Mouse (Mus musculus) embryonic facial prominence, embryonic 14.5 days (tissue): ENCODE results near the gene Mipep. TPM values are rescaled to one million over a fixed set of nuclear protein-coding genes. Genes with fewer than 3 reads are reported as not detected.

Experiments used
- ATAC-seq: fragments of 200-750 bp; cut with Nextera tagmentation; 2 replicates; pipeline ENCODE4 v1.8.0; 2017; ENCODE audit warnings: low read depth, moderate number of reproducible peaks, moderate TSS enrichment
- DNase-seq: peaks from one replicate; pipeline ENCODE4 v3.0.0-alpha.2; 2015; ENCODE audit warnings: low spot score
- H3K27ac ChIP-seq: fragments of 300-500 bp; sonication (generic); replicated peaks from 2 replicates; pipeline ENCODE4 v1.5.1; 2014; ENCODE audit warnings: low read depth, mild to moderate bottlenecking, low read length, moderate library complexity
- H3K27me3 ChIP-seq: fragments of 300-500 bp; sonication (generic); replicated peaks from 2 replicates; pipeline ENCODE4 v1.6.1; 2014; ENCODE audit warnings: low read length; ENCODE audit not compliant: control insufficient read depth, insufficient read depth
- H3K36me3 ChIP-seq: fragments of 300-500 bp; sonication (generic); 2 replicates; pipeline ENCODE4 v1.6.1; 2014; ENCODE audit warnings: low read length, mixed read lengths; ENCODE audit not compliant: control insufficient read depth, insufficient read depth
- H3K4me1 ChIP-seq: fragments of 300-500 bp; sonication (generic); 2 replicates; pipeline ENCODE4 v1.6.1; 2014; ENCODE audit warnings: antibody characterized with exemption, low read length; ENCODE audit not compliant: control insufficient read depth, insufficient read depth
- H3K4me2 ChIP-seq: fragments of 300-500 bp; sonication (generic); 2 replicates; pipeline ENCODE4 v1.6.1; 2014; ENCODE audit warnings: low read depth, mild to moderate bottlenecking, low read length, moderate library complexity, mixed read lengths
- H3K4me3 ChIP-seq: fragments of 300-500 bp; sonication (generic); 2 replicates; pipeline ENCODE4 v1.5.1; 2014; ENCODE audit warnings: low read depth, mild to moderate bottlenecking, low read length
- H3K9ac ChIP-seq: fragments of 300-500 bp; sonication (generic); 2 replicates; pipeline ENCODE4 v1.6.1; 2014; ENCODE audit warnings: low read depth, mild to moderate bottlenecking, low read length, moderate library complexity, mixed read lengths
- H3K9me3 ChIP-seq: fragments of 300-500 bp; sonication (generic); 2 replicates; pipeline ENCODE4 v1.6.1; 2016; ENCODE audit warnings: low read length; ENCODE audit not compliant: control insufficient read depth
- WGBS: fragments of 180-500 bp; shearing (Covaris S2); extraction: QIAGEN DNeasy Blood & Tissue Kit; methylation state at CpG from one replicate; pipeline ENCODE4 v1.1.7; 2014; 5-methylcytosine and 5-hydroxymethylcytosine counted together
- polyA plus RNA-seq: library from polyadenylated mRNA; unstranded; fragments of >200 nt; fragmentation: Nextera tagmentation; extraction: Ambion mirVana; gene quantifications from 2 replicates; pipeline ENCODE4 v1.2.1, GENCODE M21; 2014

Gene Mipep
- polyA plus RNA-seq, 1 experiment from 2014 or later: 23.5 TPM

GRCm38 (mm10) chr14:60799762-60800728 is 15.7 kb downstream of the Mipep start:
- Histone ChIP-seq H3K9me3 (no peaks in the 10 kb centered on the region), H3K4me1 (no peaks in the 10 kb centered on the region), H3K4me2 (no peak overlapping the region), H3K27ac (no peak overlapping the region), H3K27me3 (no peaks in the 10 kb centered on the region), H3K36me3 (peaks cover 41% of the 10 kb centered on the region), H3K4me3 (no peak overlapping the region), H3K9ac (no peak overlapping the region)
- DNase-seq: peak; percentile 93
- no peak for ATAC-seq
- 43% methylated on average over 9 of the region's 9 CpGs for WGBS

GRCm38 (mm10) chr14:60802026-60802425 is 17.7 kb downstream of the Mipep start:
- Histone ChIP-seq H3K4me2 (no peak overlapping the region), H3K4me3 (no peak overlapping the region), H3K27me3 (no peaks in the 10 kb centered on the region), H3K9me3 (no peaks in the 10 kb centered on the region), H3K36me3 (peaks cover 32% of the 10 kb centered on the region), H3K27ac (no peak overlapping the region), H3K4me1 (peaks cover 4% of the 10 kb centered on the region), H3K9ac (no peak overlapping the region)
- WGBS: 90% methylated on average over 13 of the region's 13 CpGs
- DNase-seq: no peak
- no peak for ATAC-seq

- H3K4me3 ChIP-seq: no peak overlapping the region
- DNase-seq (no peak), ATAC-seq (no peak)
- H3K4me2 ChIP-seq: no peak overlapping the region
- WGBS: 77% methylated on average over 9 of the region's 9 CpGs
- peaks cover 32% of the 10 kb centered on the region for H3K36me3 ChIP-seq
- H3K27ac ChIP-seq: no peak overlapping the region
- H3K9me3 ChIP-seq: no peaks in the 10 kb centered on the region
- peaks cover 10% of the 10 kb centered on the region for H3K4me1 ChIP-seq
- no peak overlapping the region for H3K9ac ChIP-seq
- no peaks in the 10 kb centered on the region for H3K27me3 ChIP-seq
These were observed 20.6 kb downstream of the Mipep start for GRCm38 (mm10) chr14:60804978-60805377.

- no peak for DNase-seq
- no peak overlapping the region for H3K4me3 ChIP-seq
- no peak overlapping the region for H3K4me2 ChIP-seq
- H3K9ac ChIP-seq: 0 out of 2 replicates have a peak overlapping the region, but pooled peaks have one; percentile 22
- WGBS: 94% methylated on average over 1 of the region's 1 CpGs
- H3K27ac ChIP-seq: 0 out of 2 replicates have a peak overlapping the region, but pooled peaks have one; percentile 72
- no peaks in the 10 kb centered on the region for H3K9me3 ChIP-seq
- peaks cover 10% of the 10 kb centered on the region for H3K4me1 ChIP-seq
- ATAC-seq: no peak
- H3K27me3 ChIP-seq: no peaks in the 10 kb centered on the region
- peaks cover 37% of the 10 kb centered on the region for H3K36me3 ChIP-seq
These were observed 21.5 kb downstream of the Mipep start for GRCm38 (mm10) chr14:60805871-60806270.

- Histone ChIP-seq H3K4me3 (no peak overlapping the region), H3K4me1 (peaks cover 10% of the 10 kb centered on the region), H3K27me3 (no peaks in the 10 kb centered on the region), H3K9me3 (no peaks in the 10 kb centered on the region), H3K27ac (peak overlapping the region; percentile 67), H3K4me2 (peak overlapping the region; percentile 12; the same call in 1 of the 2 replicates), H3K36me3 (peaks cover 36% of the 10 kb centered on the region), H3K9ac (no peak overlapping the region)
- peak; percentile 87 for DNase-seq
- 23% methylated on average over 11 of the region's 11 CpGs for WGBS
- ATAC-seq: peak; percentile 84
These were observed 22.5 kb downstream of the Mipep start for GRCm38 (mm10) chr14:60806891-60807344.

GRCm38 (mm10) chr14:60809881-60810280 is 25.5 kb downstream of the Mipep start:
- peaks cover 10% of the 10 kb centered on the region for H3K4me1 ChIP-seq
- H3K27me3 ChIP-seq: no peaks in the 10 kb centered on the region

GRCm38 (mm10) chr14:60811547-60811946 is 27.2 kb downstream of the Mipep start:
- H3K4me2 ChIP-seq: no peak overlapping the region
- WGBS: 92% methylated on average over 4 of the region's 4 CpGs

More at GRCm38 (mm10) chr14:60809881-60810280, 25.5 kb downstream of the Mipep start:
- Histone ChIP-seq H3K27ac (no peak overlapping the region), H3K4me3 (no peak overlapping the region), H3K9ac (no peak overlapping the region), H3K4me2 (no peak overlapping the region), H3K9me3 (no peaks in the 10 kb centered on the region), H3K36me3 (peaks cover 25% of the 10 kb centered on the region)
- ATAC-seq (no peak), DNase-seq (no peak)
- 92% methylated on average over 8 of the region's 8 CpGs for WGBS

GRCm38 (mm10) chr14:60815098-60815497 is 30.7 kb downstream of the Mipep start:
- Histone ChIP-seq H3K9me3 (no peaks in the 10 kb centered on the region), H3K9ac (no peak overlapping the region), H3K4me1 (no peaks in the 10 kb centered on the region), H3K27me3 (no peaks in the 10 kb centered on the region), H3K36me3 (peaks cover 19% of the 10 kb centered on the region), H3K27ac (no peak overlapping the region), H3K4me3 (no peak overlapping the region), H3K4me2 (no peak overlapping the region)
- DNase-seq: no peak
- no peak for ATAC-seq
- 84% methylated on average over 5 of the region's 5 CpGs for WGBS

More at GRCm38 (mm10) chr14:60811547-60811946, 27.2 kb downstream of the Mipep start:
- no peaks in the 10 kb centered on the region for H3K27me3 ChIP-seq
- H3K9me3 ChIP-seq: no peaks in the 10 kb centered on the region
- peaks cover 10% of the 10 kb centered on the region for H3K4me1 ChIP-seq
- H3K36me3 ChIP-seq: peaks cover 25% of the 10 kb centered on the region
- no peak overlapping the region for H3K4me3 ChIP-seq
- no peak for ATAC-seq
- no peak overlapping the region for H3K27ac ChIP-seq
- no peak overlapping the region for H3K9ac ChIP-seq
- no peak for DNase-seq
